Mouse (Mus musculus) liver, adult 2 months (tissue): ENCODE measurements around the gene Macrod1. TPM values are rescaled to one million over a fixed set of nuclear protein-coding genes. Genes with fewer than 3 reads are reported as not detected.
A peak's percentile ranks its signal among the peaks of the same experiment; 100 is the strongest.

Experiments
- DNase-seq: peaks from one replicate; pipeline ENCODE4 v3.0.0-alpha.2; 2011; ENCODE audit warnings: low read depth, low spot score; ENCODE audit errors: extremely low read depth
- H3K27ac ChIP-seq: fragments of 200-500 bp; replicated peaks from 2 replicates; pipeline ENCODE4 v1.5.1; 2012; ENCODE audit warnings: low read depth, mild to moderate bottlenecking, control low read depth, inconsistent platforms, low read length; ENCODE audit not compliant: insufficient read depth
- H3K27me3 ChIP-seq: fragments of 200-500 bp; 2 replicates; pipeline ENCODE4 v1.6.1; 2012; ENCODE audit warnings: mild to moderate bottlenecking, moderate library complexity, low read length, inconsistent platforms; ENCODE audit not compliant: control insufficient read depth, insufficient read depth
- H3K36me3 ChIP-seq: fragments of 200-500 bp; 2 replicates; pipeline ENCODE4 v1.6.1; 2012; ENCODE audit warnings: low read length, inconsistent platforms; ENCODE audit not compliant: control insufficient read depth, insufficient read depth
- H3K4me1 ChIP-seq: fragments of 200-500 bp; 2 replicates; pipeline ENCODE4 v1.6.1; 2011; ENCODE audit warnings: low read length; ENCODE audit not compliant: control insufficient read depth, insufficient read depth
- H3K4me3 ChIP-seq: fragments of 200-500 bp; 2 replicates; pipeline ENCODE4 v1.5.1; 2011; ENCODE audit warnings: low read depth, mild to moderate bottlenecking, control low read depth, low read length, moderate library complexity; ENCODE audit not compliant: insufficient read depth
- H3K79me2 ChIP-seq: fragments of 200-500 bp; 2 replicates; pipeline ENCODE4 v1.6.1; 2012; ENCODE audit warnings: inconsistent platforms, mild to moderate bottlenecking, low read length, moderate library complexity; ENCODE audit not compliant: control insufficient read depth, insufficient read depth
- H3K9ac ChIP-seq: fragments of 200-500 bp; 2 replicates; pipeline ENCODE4 v1.6.1; 2012; ENCODE audit warnings: low read depth, mild to moderate bottlenecking, control low read depth, inconsistent platforms, low read length
- CTCF ChIP-seq: fragments of 200-500 bp; IDR thresholded peaks from 2 replicates; pipeline ENCODE4 v1.5.1; 2011; ENCODE audit warnings: low read depth, low read length, control low read depth
- POLR2A ChIP-seq: fragments of 200-500 bp; IDR thresholded peaks from 2 replicates; pipeline ENCODE4 v1.6.1; 2011; ENCODE audit warnings: low read length, control low read depth; ENCODE audit not compliant: insufficient read depth; ENCODE audit errors: extremely low read depth
- WGBS: fragments of 180-500 bp; shearing (Covaris S2); methylation state at CpG from one replicate; pipeline ENCODE4 v1.1.7; 2018; 5-methylcytosine and 5-hydroxymethylcytosine counted together
- polyA plus RNA-seq: library from polyadenylated mRNA; depleted of rRNA; stranded (reverse); fragments of >200 nt; gene quantifications from 2 replicates; pipeline ENCODE4 v1.2.3, GENCODE M21; 2012
- total RNA-seq: library from RNA; depleted of rRNA; stranded (reverse); fragments of >200 nt; gene quantifications from 2 replicates; pipeline ENCODE4 v1.2.3, GENCODE M21; 2014

Macrod1 gene
- total and polyA plus RNA-seq, 2 experiments: 12.2 to 115 TPM

- DNase-seq: no peak
- H3K79me2 ChIP-seq: peaks cover 8% of the 10 kb centered on the region; the same call in 1 of the 2 replicates
- H3K4me1 ChIP-seq: peaks cover 5% of the 10 kb centered on the region; the same call in 1 of the 2 replicates
- H3K27me3 ChIP-seq: no peaks in the 10 kb centered on the region
- no peak overlapping the region for H3K27ac ChIP-seq
- H3K36me3 ChIP-seq: peaks cover 6% of the 10 kb centered on the region; the same call in 1 of the 2 replicates
- WGBS: 88% methylated on average over 7 of the region's 7 CpGs
- H3K4me3 ChIP-seq: no peak overlapping the region
- no peak overlapping the region for H3K9ac ChIP-seq
- TF ChIP-seq POLR2A (no peak), CTCF (no peak)
Measured at GRCm38 (mm10) chr19:7209907-7210646, 153.5 kb downstream of the Macrod1 start.

- H3K36me3 ChIP-seq: peaks cover 11% of the 10 kb centered on the region; the same call in 1 of the 2 replicates
- 90% methylated on average over 1 of the region's 1 CpGs for WGBS
Measured at GRCm38 (mm10) chr19:7212216-7212615, 155.6 kb downstream of the Macrod1 start.

DNA sequence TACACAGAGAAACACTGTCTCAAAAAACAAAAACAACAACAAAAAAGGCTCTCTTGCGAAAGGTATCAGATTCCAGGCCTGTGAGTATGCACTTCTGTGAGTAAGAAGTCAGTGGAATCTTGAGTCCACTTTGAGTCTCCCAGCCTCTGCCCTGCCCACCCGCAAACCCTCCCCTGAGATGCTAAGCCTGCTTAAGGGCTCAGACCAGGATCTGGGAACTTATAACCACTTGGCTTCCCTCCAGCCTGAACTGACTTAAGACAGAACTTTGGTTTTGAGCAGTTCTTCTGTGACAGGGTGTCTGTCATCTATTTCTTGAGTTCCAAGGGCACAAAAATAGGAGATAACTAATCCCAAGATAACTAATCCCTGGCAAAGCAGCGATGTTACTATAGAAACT, 156.4 kb downstream of the Macrod1 start:
- Histone ChIP-seq H3K79me2 (peaks cover 29% of the 10 kb centered on the region; the same call in 1 of the 2 replicates), H3K27ac (no peak overlapping the region), H3K4me3 (no peak overlapping the region), H3K9ac (no peak overlapping the region), H3K36me3 (peaks cover 11% of the 10 kb centered on the region; the same call in 1 of the 2 replicates), H3K4me1 (peaks cover 15% of the 10 kb centered on the region), H3K27me3 (no peaks in the 10 kb centered on the region)
- no peak for TF ChIP-seq POLR2A
- TF ChIP-seq CTCF: no peak
- no peak for DNase-seq
- 91% methylated on average over 3 of the region's 3 CpGs for WGBS

More at GRCm38 (mm10) chr19:7212216-7212615, 155.6 kb downstream of the Macrod1 start:
- no peak for TF ChIP-seq CTCF
- no peak for TF ChIP-seq POLR2A
- H3K4me3 ChIP-seq: no peak overlapping the region
- no peaks in the 10 kb centered on the region for H3K27me3 ChIP-seq
- H3K9ac ChIP-seq: no peak overlapping the region
- H3K27ac ChIP-seq: no peak overlapping the region
- H3K4me1 ChIP-seq: peaks cover 15% of the 10 kb centered on the region
- peaks cover 27% of the 10 kb centered on the region; the same call in 1 of the 2 replicates for H3K79me2 ChIP-seq
- no peak for DNase-seq

GRCm38 (mm10) chr19:7214484-7214883, 157.9 kb downstream of the Macrod1 start:
- Histone ChIP-seq H3K27ac (no peak overlapping the region), H3K27me3 (no peaks in the 10 kb centered on the region), H3K4me1 (peaks cover 15% of the 10 kb centered on the region), H3K36me3 (peaks cover 11% of the 10 kb centered on the region; the same call in 1 of the 2 replicates), H3K9ac (no peak overlapping the region), H3K79me2 (peaks cover 29% of the 10 kb centered on the region; the same call in 1 of the 2 replicates), H3K4me3 (no peak overlapping the region)
- no peak for DNase-seq
- TF ChIP-seq CTCF: no peak
- no peak for TF ChIP-seq POLR2A
- 76% methylated on average over 5 of the region's 5 CpGs for WGBS

GRCm38 (mm10) chr19:7217162-7217925, 160.7 kb downstream of the Macrod1 start, which contains the start of gene Cox8a:
TSS of gene Cox8a (minus strand) at chr19:7217616.
- TF ChIP-seq POLR2A (peak; percentile 84), CTCF (no peak)
- Histone ChIP-seq H3K4me3 (peak within 1 kb of the TSS; percentile 86), H3K4me1 (peaks cover 15% of the 10 kb centered on the region), H3K27me3 (no peaks in the 10 kb centered on the region), H3K9ac (peak within 1 kb of the TSS; percentile 96), H3K27ac (peak within 1 kb of the TSS; percentile 97), H3K36me3 (peaks cover 9% of the 10 kb centered on the region; the same call in 1 of the 2 replicates), H3K79me2 (peaks cover 29% of the 10 kb centered on the region; the same call in 1 of the 2 replicates)
- under 1% methylated on average over 50 of the region's 50 CpGs for WGBS
- peak; percentile 99 for DNase-seq
